ENCODE assay signal across 8 mouse cellular contexts in genomic region chr3:119893165-119893910, GRCm38 (mm10).
DNase-seq lines count a peak whose midpoint lies in the region; ATAC-seq and TF ChIP-seq lines count a peak whose summit lies in the region.

No protein-coding gene starts in this region.

- H3K36me3 ChIP-seq in heart, embryonic 15.5 days: no peaks in the 10 kb centered on the region
- H3K36me3 ChIP-seq in forebrain, embryonic 15.5 days: no peaks in the 10 kb centered on the region
- no peaks in the 10 kb centered on the region for H3K36me3 ChIP-seq in liver, embryonic 12.5 days

- no peaks in the 10 kb centered on the region for H3K9me3 ChIP-seq in heart, embryonic 15.5 days (replicated peaks)
- H3K9me3 ChIP-seq in forebrain, embryonic 15.5 days: no peaks in the 10 kb centered on the region
- H3K9me3 ChIP-seq in liver, embryonic 12.5 days (replicated peaks): no peaks in the 10 kb centered on the region

- TF ChIP-seq POLR2A in brain, embryonic 14.5 days (IDR thresholded peaks at IDR 0.05; ENCODE audit: borderline replicate concordance, extremely low read depth, insufficient read depth, insufficient read length, poor library complexity, severe bottlenecking): no peak

- peak overlapping the region; percentile 28; the same call in 1 of the 2 replicates for H3K9ac ChIP-seq in heart, embryonic 15.5 days
- peak overlapping the region; percentile 42 for H3K9ac ChIP-seq in forebrain, embryonic 15.5 days (replicated peaks)
- H3K9ac ChIP-seq in liver, embryonic 12.5 days: no peak overlapping the region

- DNase-seq in heart, adult 18-20 months: no peak
- peak; percentile 84 for DNase-seq in brain, embryonic 14.5 days (ENCODE audit: low read depth)
- DNase-seq in testis, postnatal 10 days (ENCODE audit: low spot score): peak; percentile 61
- DNase-seq in adipocyte (ENCODE audit: low spot score): no peak
- DNase-seq in spleen, postnatal 14 days (ENCODE audit: low spot score in 2 of 2): no peak

- TF ChIP-seq CTCF in brain, embryonic 14.5 days (IDR thresholded peaks at IDR 0.05; ENCODE audit: borderline replicate concordance, extremely low read depth, insufficient read depth, insufficient read length): no peak

- 17% methylated on average over 20 of the region's 20 CpGs for whole genome bisulfite sequencing in heart, embryonic 15.5 days
- WGBS in forebrain, embryonic 15.5 days: 5% methylated on average over 20 of the region's 20 CpGs
- 26% methylated on average over 20 of the region's 20 CpGs for WGBS in liver, embryonic 12.5 days (ENCODE audit: insufficient replicate concordance)

- peak overlapping the region; percentile 35 for H3K4me3 ChIP-seq in heart, embryonic 15.5 days
- peak overlapping the region; percentile 32 for H3K4me3 ChIP-seq in forebrain, embryonic 15.5 days
- H3K4me3 ChIP-seq in liver, embryonic 12.5 days: no peak overlapping the region

- no peak for ATAC-seq in heart, embryonic 15.5 days (replicated peaks; ENCODE audit: insufficient number of reproducible peaks, insufficient read depth, low FRiP score, low read depth)
- peak; percentile 62 for ATAC-seq in forebrain, embryonic 15.5 days (replicated peaks)
- ATAC-seq in liver, embryonic 12.5 days: no peak

- no peaks in the 10 kb centered on the region for H3K27me3 ChIP-seq in heart, embryonic 15.5 days
- H3K27me3 ChIP-seq in forebrain, embryonic 15.5 days: no peaks in the 10 kb centered on the region
- no peaks in the 10 kb centered on the region for H3K27me3 ChIP-seq in liver, embryonic 12.5 days (replicated peaks)

- H3K4me1 ChIP-seq in heart, embryonic 15.5 days (replicated peaks): peaks cover 15% of the 10 kb centered on the region
- H3K4me1 ChIP-seq in forebrain, embryonic 15.5 days: peaks cover 17% of the 10 kb centered on the region
- H3K4me1 ChIP-seq in liver, embryonic 12.5 days: no peaks in the 10 kb centered on the region

- peak overlapping the region; percentile 59 for H3K4me2 ChIP-seq in heart, embryonic 15.5 days
- H3K4me2 ChIP-seq in forebrain, embryonic 15.5 days (replicated peaks): peak overlapping the region; percentile 55
- peak overlapping the region; percentile 16 for H3K4me2 ChIP-seq in liver, embryonic 12.5 days

- no peak overlapping the region for H3K27ac ChIP-seq in heart, embryonic 15.5 days
- H3K27ac ChIP-seq in forebrain, embryonic 15.5 days (replicated peaks): peak overlapping the region; percentile 38; the same call in 1 of the 2 replicates
- no peak overlapping the region for H3K27ac ChIP-seq in liver, embryonic 12.5 days

Comparison
In these comparisons a context has a peak if more than half of its experiments do, and no peak if none do; other contexts are left out.
1. DNase-seq: peak in brain, embryonic 14.5 days (single experiment) and testis, postnatal 10 days (single experiment); none in heart, adult 18-20 months (0 of 2), adipocyte (single experiment) and spleen, postnatal 14 days (0 of 2).
2. Peak in every context shown above with its lines, with median percentiles within 50 percentile points of each other: H3K4me2 ChIP-seq.